In genomic region chr8:72112486-72112885, GRCm38 (mm10) we compare ENCODE assay signal across 25 mouse cellular contexts. TPM values are rescaled to one million over a fixed set of nuclear protein-coding genes. Genes with fewer than 3 reads are reported as not detected.
DNase-seq lines count a peak whose midpoint lies in the region; ATAC-seq and TF ChIP-seq lines count a peak whose summit lies in the region.
"Had no signal": no experiment of that assay in that cellular context is flagged by ENCODE, and none has a peak within 500 bp of the region (broad histone marks: within the 10 kb centered on the region; RNA-seq: fewer than 3 reads in every experiment).

No protein-coding gene starts in this region.

- H3K4me1 ChIP-seq in liver, adult 2 months (ENCODE audit: control insufficient read depth, insufficient read depth, low read length), result no peaks in the 10 kb centered on the region
- no peaks in the 10 kb centered on the region for H3K4me1 ChIP-seq in E14TG2a.4 (replicated peaks; ENCODE audit: low read depth, low read length)
- H3K4me1 ChIP-seq: embryonic facial prominence, embryonic 13.5 days had no signal

- WGBS in liver, adult 2 months, result 76% methylated on average over 3 of the region's 3 CpGs

- H3K9me3 ChIP-seq in E14TG2a.4 (ENCODE audit: low read length), result no peaks in the 10 kb centered on the region
- H3K9me3 ChIP-seq: embryonic facial prominence, embryonic 13.5 days had no signal

- TF ChIP-seq CTCF in liver, adult 2 months (IDR thresholded peaks at IDR 0.05; ENCODE audit: low read depth, low read length), result peak; percentile 22; the same call in 1 of the 2 replicates
- peak; percentile 44 for TF ChIP-seq CTCF in E14TG2a.4 (conservative IDR thresholded peaks at IDR 0.05; ENCODE audit: low read length)

- no peak for ATAC-seq in CD4-positive, CD25-positive, alpha-beta regulatory T cell, adult 4 months

- peak; percentile 23 for DNase-seq in CD4-positive, CD25-positive, alpha-beta regulatory T cell, adult 2 months (ENCODE audit: low read depth, low spot score)
- no peak for DNase-seq in liver, adult 2 months (ENCODE audit: extremely low read depth, low read depth, low spot score)
- DNase-seq in liver, result no peak
- peak; percentile 15 for DNase-seq in T-cell, adult 2 months (ENCODE audit: low spot score)
- no peak for DNase-seq in right cerebral cortex, postnatal 14 days
- DNase-seq in adipocyte (ENCODE audit: low spot score), result no peak
- DNase-seq: adrenal gland, adult 8-10 months; cerebellum, adult 2 months; kidney, adult 8-10 months; lung, postnatal 4 days; midbrain, embryonic 14.5 days; right cerebral cortex, adult 18-20 months had no signal

- H3K36me3 ChIP-seq in liver, adult 2 months (ENCODE audit: control insufficient read depth, insufficient read depth, low read length), result no peaks in the 10 kb centered on the region
- H3K36me3 ChIP-seq in E14TG2a.4 (ENCODE audit: insufficient read depth, low read length), result no peaks in the 10 kb centered on the region
- H3K36me3 ChIP-seq: embryonic facial prominence, embryonic 13.5 days had no signal

- no peak for TF ChIP-seq POLR2A in liver, adult 2 months (IDR thresholded peaks at IDR 0.05; ENCODE audit: extremely low read depth, insufficient read depth, low read length)

- no peaks in the 10 kb centered on the region for H3K79me2 ChIP-seq in liver, adult 2 months (ENCODE audit: control insufficient read depth, insufficient read depth, low read length)

- no peak overlapping the region for H3K4me3 ChIP-seq in liver, adult 2 months (ENCODE audit: insufficient read depth, low read depth, low read length)
- H3K4me3 ChIP-seq in E14TG2a.4 (replicated peaks; ENCODE audit: low read length), result no peak overlapping the region
- H3K4me3 ChIP-seq: embryonic facial prominence, embryonic 13.5 days had no signal

- H3K9ac ChIP-seq in liver, adult 2 months (ENCODE audit: low read depth, low read length), result no peak overlapping the region
- H3K9ac ChIP-seq: embryonic facial prominence, embryonic 13.5 days; hindbrain, embryonic 14.5 days had no signal

- no peaks in the 10 kb centered on the region; the same call in 1 of the 2 replicates for H3K27me3 ChIP-seq in liver, adult 2 months (ENCODE audit: control insufficient read depth, insufficient read depth, low read length)
- H3K27me3 ChIP-seq in E14TG2a.4 (ENCODE audit: insufficient read depth, low read length), result no peaks in the 10 kb centered on the region
- H3K27me3 ChIP-seq: embryonic facial prominence, embryonic 13.5 days had no signal

- no peak overlapping the region for H3K27ac ChIP-seq in liver, adult 2 months (replicated peaks; ENCODE audit: insufficient read depth, low read depth, low read length)
- H3K27ac ChIP-seq: embryonic facial prominence, embryonic 13.5 days; hindbrain, embryonic 14.5 days had no signal

RNA-seq across cellular contexts. Expression of gene Olfr374, which starts 5.6 kb away (rescaled TPM):
- polyA plus RNA-seq in CD4-positive, CD25-positive, alpha-beta regulatory T cell, adult 4 months (2017; shearing (Covaris generic)), result under 1 TPM in 1 of 2 experiments, not detected in 1; 0.17 TPM
- total RNA-seq in liver, adult 2 months (2014; rRNA removed), result not detected in 2 replicates
- polyA plus RNA-seq in liver, adult 2 months (2012; rRNA removed), result not detected in 2 replicates
- total RNA-seq: adrenal gland, adult 8-10 months; granulocyte monocyte progenitor cell, adult 5-6 weeks; left cerebral cortex, adult 18-20 months had no signal
- polyA plus RNA-seq: brain, embryonic 14.5 days; cerebellum, adult 2 months; heart, postnatal 0 days; hindbrain, embryonic 14.5 days; large intestine, adult 2 months; limb, embryonic 11.5 days; liver, embryonic 16.5 days; midbrain, embryonic 14.5 days had no signal

RNA-seq across cellular contexts. Expression of gene Tpm4, which starts 22.3 kb away (rescaled TPM):
- 100 to 1,000 TPM; 231 to 239 TPM for polyA plus RNA-seq in CD4-positive, CD25-positive, alpha-beta regulatory T cell, adult 4 months (2017; shearing (Covaris generic))
- total RNA-seq in liver, adult 2 months (2014; rRNA removed), result 23.8 and 26.7 TPM in 2 replicates
- 6.9 and 10.1 TPM in 2 replicates for polyA plus RNA-seq in liver, adult 2 months (2012; rRNA removed)

RNA-seq across cellular contexts. Expression of gene Olfr373, which starts 29.5 kb away (rescaled TPM):
- polyA plus RNA-seq in CD4-positive, CD25-positive, alpha-beta regulatory T cell, adult 4 months (2017; shearing (Covaris generic)), result under 1 TPM; 0.42 to 0.78 TPM
- total RNA-seq in liver, adult 2 months (2014; rRNA removed), result not detected in 2 replicates
- not detected in 2 replicates for polyA plus RNA-seq in liver, adult 2 months (2012; rRNA removed)
- total RNA-seq: adrenal gland, adult 8-10 months; granulocyte monocyte progenitor cell, adult 5-6 weeks; left cerebral cortex, adult 18-20 months had no signal
- polyA plus RNA-seq: brain, embryonic 14.5 days; cerebellum, adult 2 months; cortical plate, adult 2 months; embryonic facial prominence, embryonic 13.5 days; frontal cortex, adult 2 months; heart, postnatal 0 days; hindbrain, embryonic 14.5 days; large intestine, adult 2 months; limb, embryonic 11.5 days; liver, embryonic 16.5 days; midbrain, embryonic 14.5 days had no signal

RNA-seq across cellular contexts. Expression of gene Rab8a, which starts 48.5 kb away (rescaled TPM):
- polyA plus RNA-seq in CD4-positive, CD25-positive, alpha-beta regulatory T cell, adult 4 months (2017; shearing (Covaris generic)), result 100 to 1,000 TPM; 189 to 208 TPM
- 91.4 and 101 TPM in 2 replicates for total RNA-seq in liver, adult 2 months (2014; rRNA removed)
- polyA plus RNA-seq in liver, adult 2 months (2012; rRNA removed), result 27.5 and 61.4 TPM in 2 replicates

Comparison
In these comparisons a context has a peak if more than half of its experiments do, and no peak if none do; other contexts are left out.
1. DNase-seq: peak in CD4-positive, CD25-positive, alpha-beta regulatory T cell, adult 2 months (single experiment) and T-cell, adult 2 months (single experiment); none in liver, adult 2 months (single experiment), liver (single experiment), right cerebral cortex, postnatal 14 days (single experiment) and adipocyte (single experiment).
2. RNA of gene Tpm4, which starts 22.3 kb away (polyA plus RNA-seq): 231 to 239 TPM in CD4-positive, CD25-positive, alpha-beta regulatory T cell, adult 4 months; 6.9 to 10.1 TPM in liver, adult 2 months; every median in the first group is over 10 times any median in the second.